Mouse (Mus musculus) G1E (cell line): ENCODE results near the gene Clasp1.

Experiments used
- CTCF ChIP-seq: IDR thresholded peaks from 2 replicates; pipeline ENCODE4 v1.5.1; 2012; ENCODE audit warnings: low read depth, low read length, inconsistent platforms, mixed read lengths
- GATA1 ChIP-seq: IDR thresholded peaks from 2 replicates; pipeline ENCODE4 v1.6.1; 2012; ENCODE audit warnings: borderline replicate concordance, low read length, inconsistent platforms, mixed read lengths

DNA sequence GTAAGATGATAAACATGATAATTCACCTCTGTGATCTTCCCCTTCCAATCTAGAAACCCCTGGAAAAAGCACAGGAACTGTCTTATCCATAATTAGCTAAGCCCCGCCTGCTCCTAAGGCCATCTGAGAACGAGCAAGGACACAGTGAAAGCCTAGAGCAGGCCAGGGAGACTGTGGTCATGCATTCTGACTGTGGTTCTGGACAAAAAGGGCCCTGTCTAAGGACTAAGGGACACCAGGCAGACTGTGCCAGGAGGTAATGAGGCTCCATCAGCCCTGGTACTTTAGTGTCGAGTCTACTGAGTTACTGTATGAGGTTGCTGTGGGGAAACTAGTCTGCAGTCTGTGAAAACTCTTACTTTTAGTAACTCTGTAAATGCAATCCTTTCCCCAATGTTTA, 96.7 kb downstream of the Clasp1 start:
- TF ChIP-seq CTCF = no peak
- TF ChIP-seq GATA1 = no peak
